Mouse (Mus musculus): Measurements from ENCODE around the gene Hspb11. TPM values are rescaled to one million over a fixed set of nuclear protein-coding genes. Genes with fewer than 3 reads are reported as not detected.

Gene Hspb11
- polyA plus RNA-seq, 1 experiment, result 8.9 TPM

- H3K27me3 ChIP-seq (ENCODE audit: control insufficient read depth, insufficient read depth, low read length), result no peaks in the 10 kb centered on the region
- TF ChIP-seq CTCF (IDR thresholded peaks at IDR 0.05; ENCODE audit: borderline replicate concordance, control insufficient read depth, extremely low read depth, insufficient read depth, low read length, poor library complexity) (no peak), POLR2A (IDR thresholded peaks at IDR 0.05; ENCODE audit: control insufficient read depth, extremely low read depth, insufficient read depth, low read length, poor library complexity) (no peak)
- 94% methylated on average over 8 of the region's 8 CpGs for WGBS
- H3K4me3 ChIP-seq (ENCODE audit: control insufficient read depth, insufficient read depth, low read length), result no peak overlapping the region
- peaks cover 54% of the 10 kb centered on the region for H3K36me3 ChIP-seq (ENCODE audit: control insufficient read depth, insufficient read depth, low read length)
- H3K27ac ChIP-seq (ENCODE audit: control insufficient read depth, insufficient read depth, low read length), result no peak overlapping the region
- DNase-seq, result no peak
- H3K4me1 ChIP-seq (replicated peaks; ENCODE audit: control insufficient read depth, insufficient read depth, low read length), result peaks cover 10% of the 10 kb centered on the region
Measured at GRCm38 (mm10) chr4:107318646-107319045, 65.3 kb downstream of the Hspb11 start.

GRCm38 (mm10) chr4:107321041-107321440 is 67.6 kb downstream of the Hspb11 start:
- DNase-seq, result no peak
- Histone ChIP-seq H3K36me3 (ENCODE audit: control insufficient read depth, insufficient read depth, low read length) (peaks cover 68% of the 10 kb centered on the region), H3K4me3 (ENCODE audit: control insufficient read depth, insufficient read depth, low read length) (no peak overlapping the region), H3K4me1 (replicated peaks; ENCODE audit: control insufficient read depth, insufficient read depth, low read length) (no peaks in the 10 kb centered on the region), H3K27me3 (ENCODE audit: control insufficient read depth, insufficient read depth, low read length) (no peaks in the 10 kb centered on the region), H3K27ac (ENCODE audit: control insufficient read depth, insufficient read depth, low read length) (no peak overlapping the region)
- WGBS, result 98% methylated on average over 2 of the region's 2 CpGs
- TF ChIP-seq POLR2A (IDR thresholded peaks at IDR 0.05; ENCODE audit: control insufficient read depth, extremely low read depth, insufficient read depth, low read length, poor library complexity) (no peak), CTCF (IDR thresholded peaks at IDR 0.05; ENCODE audit: borderline replicate concordance, control insufficient read depth, extremely low read depth, insufficient read depth, low read length, poor library complexity) (no peak)

GRCm38 (mm10) chr4:107323113-107323512 is 69.7 kb downstream of the Hspb11 start:
- Histone ChIP-seq H3K27ac (ENCODE audit: control insufficient read depth, insufficient read depth, low read length) (no peak overlapping the region), H3K4me1 (replicated peaks; ENCODE audit: control insufficient read depth, insufficient read depth, low read length) (no peaks in the 10 kb centered on the region), H3K27me3 (ENCODE audit: control insufficient read depth, insufficient read depth, low read length) (no peaks in the 10 kb centered on the region), H3K4me3 (ENCODE audit: control insufficient read depth, insufficient read depth, low read length) (no peak overlapping the region), H3K36me3 (ENCODE audit: control insufficient read depth, insufficient read depth, low read length) (peaks cover 68% of the 10 kb centered on the region)
- no peak for DNase-seq
- WGBS, result 95% methylated on average over 2 of the region's 2 CpGs
- no peak for TF ChIP-seq POLR2A (IDR thresholded peaks at IDR 0.05; ENCODE audit: control insufficient read depth, extremely low read depth, insufficient read depth, low read length, poor library complexity)
- TF ChIP-seq CTCF (IDR thresholded peaks at IDR 0.05; ENCODE audit: borderline replicate concordance, control insufficient read depth, extremely low read depth, insufficient read depth, low read length, poor library complexity), result no peak

- Histone ChIP-seq H3K36me3 (ENCODE audit: control insufficient read depth, insufficient read depth, low read length) (peaks cover 33% of the 10 kb centered on the region), H3K27ac (ENCODE audit: control insufficient read depth, insufficient read depth, low read length) (no peak overlapping the region), H3K27me3 (ENCODE audit: control insufficient read depth, insufficient read depth, low read length) (no peaks in the 10 kb centered on the region), H3K4me1 (replicated peaks; ENCODE audit: control insufficient read depth, insufficient read depth, low read length) (no peaks in the 10 kb centered on the region), H3K4me3 (ENCODE audit: control insufficient read depth, insufficient read depth, low read length) (no peak overlapping the region)
- no peak for DNase-seq
- WGBS, result over 99% methylated on average over 8 of the region's 8 CpGs
- TF ChIP-seq POLR2A (IDR thresholded peaks at IDR 0.05; ENCODE audit: control insufficient read depth, extremely low read depth, insufficient read depth, low read length, poor library complexity) (no peak), CTCF (IDR thresholded peaks at IDR 0.05; ENCODE audit: borderline replicate concordance, control insufficient read depth, extremely low read depth, insufficient read depth, low read length, poor library complexity) (no peak)
Measured at GRCm38 (mm10) chr4:107328530-107328929, 75.1 kb downstream of the Hspb11 start.

Other genes with a start within 250 kb of the Hspb11 start
- gene Mrpl37, start 186.7 kb upstream of the Hspb11 start, polyA plus RNA-seq (2012; rRNA removed), result 82.5 and 94.7 TPM in 2 replicates
- 7.4 and 9.4 TPM in 2 replicates for gene Cyb5rl, start 186.6 kb upstream of the Hspb11 start, polyA plus RNA-seq (2012; rRNA removed)
- gene Cdcp2, start 156.7 kb upstream of the Hspb11 start, polyA plus RNA-seq (2012; rRNA removed), result 0.33 and 0.46 TPM in 2 replicates
- 167 and 194 TPM in 2 replicates for gene Tmem59, start 75.2 kb upstream of the Hspb11 start, polyA plus RNA-seq (2012; rRNA removed)
- 13.8 and 14.7 TPM in 2 replicates for gene Tceanc2, start 74.5 kb upstream of the Hspb11 start, polyA plus RNA-seq (2012; rRNA removed)
- 0.92 and 1.0 TPM in 2 replicates for gene Ldlrad1, start 44.4 kb upstream of the Hspb11 start, polyA plus RNA-seq (2012; rRNA removed)
- gene Lrrc42, start 61 bp upstream of the Hspb11 start, polyA plus RNA-seq (2012; rRNA removed), result 51.3 and 61.7 TPM in 2 replicates
- gene Dio1, start 53.6 kb downstream of the Hspb11 start, polyA plus RNA-seq (2012; rRNA removed), result 9.3 and 9.7 TPM in 2 replicates
- gene Yipf1, start 60.8 kb downstream of the Hspb11 start, polyA plus RNA-seq (2012; rRNA removed), result 52.0 and 57.1 TPM in 2 replicates
- gene Ndc1, start 114.2 kb downstream of the Hspb11 start, polyA plus RNA-seq (2012; rRNA removed), result 34.2 and 56.8 TPM in 2 replicates
- gene Glis1, start 181.0 kb downstream of the Hspb11 start, polyA plus RNA-seq (2012; rRNA removed), result 0.40 and 0.71 TPM in 2 replicates